ENCODE assay signal across 8 mouse cellular contexts in the genomic region with DNA sequence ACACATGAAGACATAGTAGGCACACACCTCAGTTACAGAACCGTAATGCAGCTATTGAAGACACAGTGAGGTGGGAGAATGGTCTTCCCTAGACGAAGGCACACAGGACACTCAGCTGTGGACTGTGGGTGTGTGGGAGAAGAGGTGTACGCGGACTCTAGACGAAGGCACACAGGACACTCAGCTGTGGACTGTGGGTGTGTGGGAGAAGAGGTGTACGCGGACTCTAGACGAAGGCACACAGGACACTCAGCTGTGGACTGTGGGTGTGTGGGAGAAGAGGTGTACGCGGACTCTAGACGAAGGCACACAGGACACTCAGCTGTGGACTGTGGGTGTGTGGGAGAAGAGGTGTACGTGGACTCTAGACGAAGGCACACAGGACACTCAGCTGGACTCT.
DNase-seq lines count a peak whose midpoint lies in the region; ATAC-seq and TF ChIP-seq lines count a peak whose summit lies in the region.
"Not testable (repeated sequence)": the region's sequence is repeated elsewhere in the genome, so short reads cannot be mapped to it uniquely, and the experiment has no call there.

No protein-coding gene starts in this region.

- H3K9me3 ChIP-seq in embryonic facial prominence, embryonic 11.5 days (replicated peaks; ENCODE audit: control insufficient read depth, low read length); kidney, embryonic 14.5 days (ENCODE audit: control insufficient read depth, low read length); liver, embryonic 15.5 days (replicated peaks); lung, embryonic 14.5 days (ENCODE audit: low read depth, low read length); neural tube, embryonic 15.5 days (replicated peaks): not testable (repeated sequence)

- TF ChIP-seq CTCF in lung, embryonic 14.5 days (IDR thresholded peaks at IDR 0.05; ENCODE audit: low read depth): not testable (repeated sequence)

- not testable (repeated sequence) for H3K36me3 ChIP-seq in embryonic facial prominence, embryonic 11.5 days (replicated peaks; ENCODE audit: control insufficient read depth, insufficient read depth, low read depth, low read length); kidney, embryonic 14.5 days (ENCODE audit: control insufficient read depth, insufficient read depth, low read length); lung, embryonic 14.5 days (ENCODE audit: insufficient read depth); neural tube, embryonic 15.5 days
- 0 out of 2 replicates have a peak, but pooled peaks cover 12% of the 10 kb centered on the region for H3K36me3 ChIP-seq in liver, embryonic 15.5 days (replicated peaks)

- not testable (repeated sequence) for H3K4me1 ChIP-seq in embryonic facial prominence, embryonic 11.5 days (ENCODE audit: control insufficient read depth, insufficient read depth, low read length); kidney, embryonic 14.5 days (ENCODE audit: control insufficient read depth, insufficient read depth, low read length); liver, embryonic 15.5 days (replicated peaks); lung, embryonic 14.5 days (ENCODE audit: insufficient read depth); neural tube, embryonic 15.5 days

- not testable (repeated sequence) for DNase-seq in embryonic facial prominence, embryonic 11.5 days (ENCODE audit: low spot score); lung, embryonic 14.5 days

- not testable (repeated sequence) for H3K4me2 ChIP-seq in embryonic facial prominence, embryonic 11.5 days (ENCODE audit: low read depth, low read length); kidney, embryonic 14.5 days (replicated peaks; ENCODE audit: low read depth, low read length); liver, embryonic 15.5 days; lung, embryonic 14.5 days; neural tube, embryonic 15.5 days

- H3K27ac ChIP-seq in embryonic facial prominence, embryonic 11.5 days (replicated peaks; ENCODE audit: low read depth, low read length); kidney, embryonic 14.5 days (ENCODE audit: low read depth, low read length); liver, embryonic 15.5 days (replicated peaks); lung, embryonic 14.5 days (ENCODE audit: low read depth); neural tube, embryonic 15.5 days (replicated peaks): not testable (repeated sequence)

- H3K4me3 ChIP-seq in embryonic facial prominence, embryonic 11.5 days (ENCODE audit: low read depth, low read length); kidney, embryonic 14.5 days (ENCODE audit: low read length); liver, embryonic 15.5 days (replicated peaks); lung, embryonic 14.5 days (ENCODE audit: low read depth, low read length); neural tube, embryonic 15.5 days (replicated peaks): not testable (repeated sequence)

- ATAC-seq in embryonic facial prominence, embryonic 11.5 days (replicated peaks; ENCODE audit: insufficient number of reproducible peaks, low FRiP score, low TSS enrichment, low read depth): 0 out of 2 replicates have a peak, but pooled peaks have one; percentile 20
- ATAC-seq in frontal cortex, adult (ENCODE audit: low TSS enrichment): peak; percentile 60; the same call in 1 of the 2 replicates
- 0 out of 2 replicates have a peak, but pooled peaks have one; percentile 25 for ATAC-seq in kidney, embryonic 14.5 days (ENCODE audit: low FRiP score, low TSS enrichment)
- ATAC-seq in liver, embryonic 15.5 days (ENCODE audit: insufficient read depth): peak; percentile 20; the same call in 1 of the 2 replicates
- ATAC-seq in lung, embryonic 14.5 days (ENCODE audit: insufficient read depth): peak; percentile 52; the same call in 1 of the 2 replicates
- ATAC-seq in megakaryocyte-erythroid progenitor cell, adult 5-6 weeks (replicated peaks; ENCODE audit: low FRiP score, low TSS enrichment, poor library complexity, severe bottlenecking): peak; percentile 27; the same call in 1 of the 2 replicates
- peak; percentile 53; the same call in 1 of the 2 replicates for ATAC-seq in monocyte, adult 5-6 weeks (replicated peaks; ENCODE audit: insufficient number of reproducible peaks, low FRiP score, low TSS enrichment, poor library complexity, severe bottlenecking)
- 0 out of 2 replicates have a peak, but pooled peaks have one; percentile 38 for ATAC-seq in neural tube, embryonic 15.5 days (ENCODE audit: low FRiP score)

- H3K9ac ChIP-seq in embryonic facial prominence, embryonic 11.5 days (replicated peaks; ENCODE audit: low read length); kidney, embryonic 14.5 days (ENCODE audit: low read depth, low read length); liver, embryonic 15.5 days; lung, embryonic 14.5 days; neural tube, embryonic 15.5 days (replicated peaks): not testable (repeated sequence)

- 93% methylated on average over 8 of the region's 13 CpGs for WGBS in embryonic facial prominence, embryonic 11.5 days
- 79% methylated on average over 6 of the region's 13 CpGs for WGBS in kidney, embryonic 14.5 days
- 74% methylated on average over 10 of the region's 13 CpGs for WGBS in liver, embryonic 15.5 days (ENCODE audit: insufficient replicate concordance)
- WGBS in lung, embryonic 14.5 days: 85% methylated on average over 10 of the region's 13 CpGs
- 88% methylated on average over 7 of the region's 13 CpGs for WGBS in neural tube, embryonic 15.5 days

- H3K27me3 ChIP-seq in embryonic facial prominence, embryonic 11.5 days (ENCODE audit: control insufficient read depth, insufficient read depth, low read length); kidney, embryonic 14.5 days (ENCODE audit: control insufficient read depth, insufficient read depth, low read length); liver, embryonic 15.5 days; lung, embryonic 14.5 days (ENCODE audit: insufficient read depth, low read length); neural tube, embryonic 15.5 days (replicated peaks): not testable (repeated sequence)
